Mouse (Mus musculus) lung, postnatal 0 days (tissue): ENCODE data around the gene Mylk4.

Experiments
- CTCF ChIP-seq: IDR thresholded peaks from 2 replicates; pipeline ENCODE4 v1.5.1; 2016; ENCODE audit warnings: antibody characterized with exemption, mild to moderate bottlenecking
- EP300 ChIP-seq: IDR thresholded peaks from 2 replicates; pipeline ENCODE4 v1.6.1; 2016; ENCODE audit warnings: antibody characterized with exemption, mild to moderate bottlenecking, control low read depth

DNA sequence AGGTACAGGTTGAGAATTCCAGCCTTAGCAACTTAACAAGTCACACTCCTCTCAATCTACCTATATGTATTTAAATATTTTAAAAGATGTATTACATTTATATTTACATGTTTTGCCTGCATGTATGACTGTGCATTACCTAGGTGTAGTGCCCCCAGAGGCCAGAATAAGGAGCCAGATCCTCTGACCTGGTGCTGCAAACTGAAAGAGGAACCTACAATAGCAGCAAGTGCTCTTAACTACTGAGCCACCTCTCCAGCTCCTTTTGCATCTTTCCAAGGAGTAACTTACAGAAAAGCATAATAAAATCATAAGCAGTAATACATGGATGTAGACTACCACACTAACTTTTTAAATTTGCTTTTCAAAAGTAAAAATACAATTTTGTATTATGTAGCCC, 17.1 kb upstream of the Mylk4 start:
- peak; percentile 45 for TF ChIP-seq CTCF
- TF ChIP-seq EP300: no peak
